ENCODE assay signal across 8 mouse cellular contexts in the genomic region with DNA sequence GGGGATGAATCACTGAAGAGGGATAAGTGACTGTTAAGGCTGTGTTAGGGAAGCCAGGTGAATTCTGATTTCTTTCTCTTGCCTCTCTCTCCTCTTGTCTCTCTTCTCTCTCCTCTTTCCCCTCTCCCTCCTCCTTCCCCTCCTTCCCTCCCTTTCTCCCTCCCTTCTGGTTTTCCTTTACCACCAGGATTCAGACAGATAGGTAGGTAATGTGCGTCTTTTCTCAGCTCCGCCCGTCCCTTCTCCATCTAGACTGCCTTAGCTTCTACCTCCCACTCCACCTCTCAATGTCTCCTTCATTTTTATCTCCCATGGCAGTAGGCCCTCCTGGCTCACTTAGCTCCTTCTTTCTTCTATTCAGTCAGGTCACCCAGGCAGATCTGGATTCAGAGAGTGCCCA. TPM values are rescaled to one million over a fixed set of nuclear protein-coding genes. Genes with fewer than 3 reads are reported as not detected.
A peak's percentile ranks its signal among the peaks of the same experiment; 100 is the strongest.
DNase-seq lines count a peak whose midpoint lies in the region; ATAC-seq and TF ChIP-seq lines count a peak whose summit lies in the region.

No protein-coding gene starts in this region.

- no peak for TF ChIP-seq POLR2A in myocyte (IDR thresholded peaks at IDR 0.05; ENCODE audit: insufficient read length, low read depth)

- H3K79me2 ChIP-seq in myocyte (ENCODE audit: control insufficient read depth, insufficient read depth) = peaks cover 21% of the 10 kb centered on the region

- DNase-seq in layer of hippocampus, adult 2 months (ENCODE audit: low spot score in 2 of 2) = no peak
- no peak for DNase-seq in layer of hippocampus, postnatal 14 days (ENCODE audit: low spot score in 2 of 2)
- DNase-seq in hindbrain, postnatal 0 days (ENCODE audit: low spot score) = no peak
- no peak for DNase-seq in frontal cortex, postnatal 36 days (ENCODE audit: low spot score in 2 of 2)
- DNase-seq in retina, embryonic 14.5 days (ENCODE audit: low spot score) = no peak
- no peak for DNase-seq in cerebellum, adult 8-10 months

- H3K4me3 ChIP-seq in layer of hippocampus, adult 2 months = peak overlapping the region; percentile 80
- H3K4me3 ChIP-seq in embryonic facial prominence, embryonic 12.5 days = peak overlapping the region; percentile 55
- peak overlapping the region; percentile 52 for H3K4me3 ChIP-seq in hindbrain, postnatal 0 days (ENCODE audit: low read length)
- H3K4me3 ChIP-seq in myocyte = peak overlapping the region; percentile 77

- no peak for ATAC-seq in embryonic facial prominence, embryonic 12.5 days (ENCODE audit: insufficient number of reproducible peaks, insufficient read depth, low FRiP score, low TSS enrichment)
- no peak for ATAC-seq in hindbrain, postnatal 0 days

- no peaks in the 10 kb centered on the region for H3K36me3 ChIP-seq in embryonic facial prominence, embryonic 12.5 days
- H3K36me3 ChIP-seq in hindbrain, postnatal 0 days (ENCODE audit: insufficient read depth, low read length) = no peaks in the 10 kb centered on the region
- H3K36me3 ChIP-seq in myocyte (ENCODE audit: control insufficient read depth, insufficient read depth) = no peaks in the 10 kb centered on the region

- peak overlapping the region; percentile 36 for H3ac ChIP-seq in myocyte (ENCODE audit: control insufficient read depth, insufficient read length)

- H3K27me3 ChIP-seq in embryonic facial prominence, embryonic 12.5 days = peaks cover 37% of the 10 kb centered on the region
- H3K27me3 ChIP-seq in hindbrain, postnatal 0 days (ENCODE audit: insufficient read depth, low read length) = 0 out of 2 replicates have a peak, but pooled peaks cover 4% of the 10 kb centered on the region
- no peaks in the 10 kb centered on the region for H3K27me3 ChIP-seq in myocyte (ENCODE audit: control insufficient read depth, insufficient read depth, insufficient read length)

- peak overlapping the region; percentile 63; the same call in 1 of the 2 replicates for H3K9ac ChIP-seq in embryonic facial prominence, embryonic 12.5 days
- H3K9ac ChIP-seq in hindbrain, postnatal 0 days (replicated peaks; ENCODE audit: low read length) = peak overlapping the region; percentile 56

- peak overlapping the region; percentile 95 for H3K27ac ChIP-seq in layer of hippocampus, adult 2 months
- no peak overlapping the region for H3K27ac ChIP-seq in embryonic facial prominence, embryonic 12.5 days
- H3K27ac ChIP-seq in hindbrain, postnatal 0 days = peak overlapping the region; percentile 78

- peak overlapping the region; percentile 100 for H3K4me2 ChIP-seq in embryonic facial prominence, embryonic 12.5 days (replicated peaks)
- H3K4me2 ChIP-seq in hindbrain, postnatal 0 days (ENCODE audit: low read depth, low read length) = peak overlapping the region; percentile 87
- H3K4me2 ChIP-seq in myocyte (ENCODE audit: low read depth) = peak overlapping the region; percentile 96

- WGBS in embryonic facial prominence, embryonic 12.5 days = 29% methylated on average over 3 of the region's 3 CpGs
- 7% methylated on average over 3 of the region's 3 CpGs for WGBS in hindbrain, postnatal 0 days

- peaks cover 17% of the 10 kb centered on the region for H3K4me1 ChIP-seq in embryonic facial prominence, embryonic 12.5 days
- no peaks in the 10 kb centered on the region; the same call in 1 of the 2 replicates for H3K4me1 ChIP-seq in hindbrain, postnatal 0 days (ENCODE audit: insufficient read depth, low read length)

- H3K9me3 ChIP-seq in embryonic facial prominence, embryonic 12.5 days = no peaks in the 10 kb centered on the region
- H3K9me3 ChIP-seq in hindbrain, postnatal 0 days (ENCODE audit: low read length) = no peaks in the 10 kb centered on the region

- TF ChIP-seq CTCF in layer of hippocampus, adult 2 months (conservative IDR thresholded peaks at IDR 0.05) = no peak
- no peak for TF ChIP-seq CTCF in hindbrain, postnatal 0 days (IDR thresholded peaks at IDR 0.05; ENCODE audit: low read depth)

TF ChIP-seq in myocyte, 11 proteins besides CTCF, POLR2A, EP300 and RAD21:
- TF ChIP-seq E2F4 (IDR thresholded peaks at IDR 0.05; ENCODE audit: insufficient read depth) = no peak
- no peak for TF ChIP-seq MAX (IDR thresholded peaks at IDR 0.05; ENCODE audit: low read depth)
- TF ChIP-seq MYOG (IDR thresholded peaks at IDR 0.05; ENCODE audit: control insufficient read depth in 1 of 3, insufficient read depth in 1 of 3, insufficient read length in 2 of 3, low read depth in 2 of 3) = no peak
- TF ChIP-seq POLR2AphosphoS2 (IDR thresholded peaks at IDR 0.05; ENCODE audit: insufficient read length, low read depth) = no peak
- no peak for TF ChIP-seq USF1 (IDR thresholded peaks at IDR 0.05; ENCODE audit: low read depth)
- no peak for TF ChIP-seq MYOD1 (IDR thresholded peaks at IDR 0.05; ENCODE audit: control insufficient read depth in 1 of 3, insufficient read length in 2 of 3, low read depth in 2 of 3)
- no peak for TF ChIP-seq REST (IDR thresholded peaks at IDR 0.05; ENCODE audit: insufficient read depth, insufficient read length)
- TF ChIP-seq SRF (IDR thresholded peaks at IDR 0.05; ENCODE audit: control insufficient read depth, insufficient read length, low read depth) = no peak
- TF ChIP-seq TCF3 (IDR thresholded peaks at IDR 0.05; ENCODE audit: insufficient read length, low read depth) = no peak
- no peak for TF ChIP-seq CEBPB (IDR thresholded peaks at IDR 0.05; ENCODE audit: insufficient read depth, poor library complexity, severe bottlenecking)
- no peak for TF ChIP-seq TCF12 (IDR thresholded peaks at IDR 0.05; ENCODE audit: insufficient read depth, poor library complexity, severe bottlenecking)

RNA-seq across cellular contexts. Expression of a gene that starts 1.2 kb away (rescaled TPM):
- 10 to 100 TPM; 74.1 to 74.9 TPM for total RNA-seq in layer of hippocampus, adult 2 months (2021)
- 10 to 100 TPM; 50.0 to 50.9 TPM for total RNA-seq in layer of hippocampus, postnatal 14 days (2021)
- 2.5 and 3.1 TPM in 2 replicates for polyA plus RNA-seq in embryonic facial prominence, embryonic 12.5 days (2016; fragmentation: Nextera tagmentation; extraction: Ambion mirVana)
- total RNA-seq in hindbrain, postnatal 0 days (2014; rRNA removed) = 11.1 and 15.0 TPM in 2 replicates
- 5.5 and 8.5 TPM in 2 replicates for polyA plus RNA-seq in hindbrain, postnatal 0 days (2015; fragmentation: Nextera tagmentation; extraction: Ambion mirVana)
- polyA plus RNA-seq in myocyte (2012; fragmentation: generic; extraction: Trizol) = 5.1 TPM

RNA-seq across cellular contexts. Expression of a gene that starts 18.2 kb away (rescaled TPM):
- 10 to 100 TPM; 12.5 to 12.9 TPM for total RNA-seq in layer of hippocampus, adult 2 months (2021)
- 10 to 100 TPM in 1 of 2 experiments, 1 to 10 TPM in 1; 9.5 to 12.3 TPM for total RNA-seq in layer of hippocampus, postnatal 14 days (2021)
- polyA plus RNA-seq in embryonic facial prominence, embryonic 12.5 days (2016; fragmentation: Nextera tagmentation; extraction: Ambion mirVana) = 44.6 and 45.8 TPM in 2 replicates
- total RNA-seq in hindbrain, postnatal 0 days (2014; rRNA removed) = 18.1 and 23.8 TPM in 2 replicates
- polyA plus RNA-seq in hindbrain, postnatal 0 days (2015; fragmentation: Nextera tagmentation; extraction: Ambion mirVana) = 14.4 and 15.8 TPM in 2 replicates
- polyA plus RNA-seq in myocyte (2012; fragmentation: generic; extraction: Trizol) = 7.5 TPM
